In the genomic region with DNA sequence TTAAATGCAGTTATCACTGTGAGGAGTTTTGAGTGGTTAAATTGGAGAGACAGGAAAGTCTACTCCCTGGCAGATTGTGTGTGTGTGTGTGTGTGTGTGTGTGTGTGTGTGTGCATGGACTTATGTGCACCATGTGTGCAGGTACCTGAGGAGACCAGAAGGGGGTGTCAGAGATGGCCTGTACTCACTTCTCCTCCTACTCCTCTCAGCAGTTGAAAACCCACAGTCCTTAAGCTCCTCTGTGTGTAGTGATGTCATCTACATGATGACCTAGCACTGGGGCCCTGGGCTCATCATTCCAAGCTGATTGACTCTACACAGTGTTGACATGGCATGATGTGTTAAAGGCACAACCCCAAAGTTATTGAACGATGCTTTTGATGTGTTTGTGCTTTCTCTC, we compare ENCODE assay signal across 13 mouse cellular contexts.
"Had no signal": no experiment of that assay in that cellular context is flagged by ENCODE, and none has a peak within 500 bp of the region (broad histone marks: within the 10 kb centered on the region; RNA-seq: fewer than 3 reads in every experiment).

No protein-coding gene starts in this region.

- H3K9ac ChIP-seq: intestine, embryonic 15.5 days; limb, embryonic 15.5 days; liver, embryonic 12.5 days; lung, embryonic 14.5 days had no signal

- H3K4me3 ChIP-seq: intestine, embryonic 15.5 days; limb, embryonic 15.5 days; liver, embryonic 12.5 days had no signal

- DNase-seq: kidney, adult 8-10 months; kidney, postnatal 25 days; layer of hippocampus, adult 9-11 months; layer of hippocampus, postnatal 36 days; lung, embryonic 14.5 days; lung, postnatal 10 days; lung, postnatal 4 days; right cerebral cortex, postnatal 14 days; thymus, postnatal 14 days had no signal

- H3K4me1 ChIP-seq: intestine, embryonic 15.5 days; limb, embryonic 15.5 days; liver, embryonic 12.5 days had no signal

- H3K27ac ChIP-seq: intestine, embryonic 15.5 days; limb, embryonic 15.5 days; liver, embryonic 12.5 days; stomach, postnatal 0 days had no signal

- ATAC-seq: intestine, embryonic 15.5 days; liver, embryonic 12.5 days had no signal

- H3K4me2 ChIP-seq: intestine, embryonic 15.5 days; limb, embryonic 15.5 days; liver, embryonic 12.5 days; lung, embryonic 14.5 days had no signal

- H3K9me3 ChIP-seq: intestine, embryonic 15.5 days; limb, embryonic 15.5 days; liver, embryonic 12.5 days had no signal

- H3K27me3 ChIP-seq: intestine, embryonic 15.5 days; limb, embryonic 15.5 days; liver, embryonic 12.5 days had no signal

- H3K36me3 ChIP-seq: intestine, embryonic 15.5 days; limb, embryonic 15.5 days had no signal
